Mouse (Mus musculus) olfactory bulb, adult 2 months (tissue): ENCODE results near the gene Ociad2. TPM values are rescaled to one million over a fixed set of nuclear protein-coding genes. Genes with fewer than 3 reads are reported as not detected.
"Not testable (repeated sequence)": the region's sequence is repeated elsewhere in the genome, so short reads cannot be mapped to it uniquely, and the experiment has no call there.

ENCODE experiments used
- H3K27ac ChIP-seq: fragments of 200-500 bp; 2 replicates; pipeline ENCODE4 v1.5.1; 2012; ENCODE audit warnings: low read depth, low read length; ENCODE audit not compliant: insufficient read depth
- H3K4me1 ChIP-seq: fragments of 200-500 bp; 2 replicates; pipeline ENCODE4 v1.6.1; 2012; ENCODE audit warnings: low read length; ENCODE audit not compliant: control insufficient read depth, insufficient read depth
- H3K4me3 ChIP-seq: fragments of 200-500 bp; 2 replicates; pipeline ENCODE4 v1.5.1; 2012; ENCODE audit warnings: mild to moderate bottlenecking, low read depth, low read length, moderate library complexity; ENCODE audit not compliant: insufficient read depth
- CTCF ChIP-seq: fragments of 200-500 bp; IDR thresholded peaks from 2 replicates; pipeline ENCODE4 v1.5.1; 2012; ENCODE audit warnings: low read depth, mild to moderate bottlenecking, low read length, moderate library complexity; ENCODE audit not compliant: insufficient read depth
- POLR2A ChIP-seq: fragments of 200-500 bp; IDR thresholded peaks from 2 replicates; pipeline ENCODE4 v1.6.1; 2012; ENCODE audit warnings: mild to moderate bottlenecking, low read depth, low read length, moderate library complexity; ENCODE audit not compliant: insufficient read depth
- WGBS: fragments of 180-500 bp; shearing (Covaris S2); methylation state at CpG from one replicate; pipeline ENCODE4 v1.1.7; 2018; 5-methylcytosine and 5-hydroxymethylcytosine counted together
- polyA plus RNA-seq: library from polyadenylated mRNA; stranded (reverse); fragments of >200 nt; gene quantifications from 2 replicates; pipeline ENCODE4 v1.2.4, GENCODE M21; 2012; ENCODE audit warnings: low replicate concordance; ENCODE audit not compliant: missing spikeins, insufficient read depth, insufficient read length

Ociad2 gene
- polyA plus RNA-seq, 1 experiment: 451 TPM

DNA sequence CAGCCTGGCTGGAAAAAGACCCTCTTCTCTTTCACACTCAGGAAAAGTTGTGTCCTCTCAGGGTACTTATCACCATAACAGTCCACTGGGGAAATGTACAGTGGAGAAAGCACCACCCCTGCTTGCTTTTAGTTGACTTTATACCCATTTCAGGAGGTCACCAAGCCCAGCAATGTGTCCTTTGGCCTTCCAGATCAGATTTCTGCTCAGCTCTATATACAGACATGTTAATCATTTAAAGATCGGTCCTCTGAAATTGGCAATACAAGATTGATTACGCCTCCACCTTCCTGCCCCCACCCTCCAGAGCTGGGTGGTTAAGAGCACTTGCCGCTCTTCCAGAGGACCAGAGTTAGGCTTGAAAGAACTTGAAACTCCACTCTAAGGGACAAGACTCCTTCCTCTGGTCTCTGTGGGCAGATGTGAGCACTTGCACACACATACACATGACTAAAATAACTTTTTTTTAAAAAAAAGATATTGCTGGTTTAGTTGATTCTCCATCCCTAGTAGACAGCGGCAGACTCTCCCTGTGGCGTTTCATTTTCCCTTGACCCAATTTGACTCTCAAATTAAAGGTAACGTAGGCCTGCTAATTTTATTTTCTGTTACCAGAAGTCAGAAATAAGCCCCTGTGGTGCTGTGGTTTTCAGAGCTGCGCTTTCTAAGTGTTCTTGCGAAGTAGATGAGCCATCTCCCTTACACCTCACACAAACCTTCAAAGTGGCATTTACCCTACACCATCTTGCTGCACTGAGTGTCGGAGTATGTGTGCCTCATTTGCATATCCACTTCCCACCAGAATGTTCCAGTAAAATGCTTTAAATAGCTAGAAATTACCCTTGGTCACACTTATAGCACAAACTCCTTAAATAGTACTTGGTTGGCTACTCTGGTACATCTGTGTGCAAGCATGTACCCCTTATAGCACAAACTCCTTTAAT lies 777 bp downstream of the Ociad2 start:
- no peak overlapping the region for H3K4me3 ChIP-seq
- H3K4me1 ChIP-seq: peaks cover 38% of the 10 kb centered on the region
- TF ChIP-seq CTCF (no peak), POLR2A (no peak)
- WGBS: 63% methylated on average over 9 of the region's 9 CpGs
- H3K27ac ChIP-seq: peak overlapping the region; percentile 90

DNA sequence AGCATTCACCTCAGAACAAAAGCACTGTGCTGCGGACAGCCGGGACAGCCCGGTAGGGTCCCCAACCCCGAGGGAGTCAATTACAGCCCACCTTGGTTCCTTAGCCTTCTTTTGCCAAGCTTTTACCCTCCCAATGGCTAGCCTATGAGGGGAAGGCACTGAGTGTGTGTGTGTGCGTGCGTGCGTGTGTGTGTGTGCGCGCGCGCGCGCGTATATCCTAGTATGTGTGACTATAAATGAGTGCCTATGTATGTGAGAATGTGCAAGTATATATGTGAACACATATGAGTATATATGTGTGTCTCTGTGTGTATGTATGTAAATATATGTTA lies 2.0 kb downstream of the Ociad2 start:
- Histone ChIP-seq H3K4me1 (peaks cover 38% of the 10 kb centered on the region), H3K27ac (peak overlapping the region; percentile 77), H3K4me3 (peak overlapping the region; percentile 63)
- WGBS: 27% methylated on average over 14 of the region's 14 CpGs
- TF ChIP-seq CTCF: no peak
- no peak for TF ChIP-seq POLR2A

GRCm38 (mm10) chr5:73337961-73338831 lies 2.6 kb downstream of the Ociad2 start:
- Histone ChIP-seq H3K4me1 (peaks cover 35% of the 10 kb centered on the region), H3K4me3 (peak overlapping the region; percentile 63), H3K27ac (peak overlapping the region; percentile 77)
- 2% methylated on average over 41 of the region's 41 CpGs for WGBS
- TF ChIP-seq POLR2A (peak; percentile 25; the same call in 1 of the 2 replicates), CTCF (no peak)

GRCm38 (mm10) chr5:73336448-73336847 lies 4.4 kb downstream of the Ociad2 start:
- WGBS: 80% methylated on average over 5 of the region's 5 CpGs
- H3K4me3 ChIP-seq: no peak overlapping the region
- TF ChIP-seq POLR2A (no peak), CTCF (no peak)
- H3K4me1 ChIP-seq: peaks cover 32% of the 10 kb centered on the region
- no peak overlapping the region; the same call in 1 of the 2 replicates for H3K27ac ChIP-seq

GRCm38 (mm10) chr5:73331002-73331401 lies 9.8 kb downstream of the Ociad2 start:
- Histone ChIP-seq H3K4me1 (peaks cover 13% of the 10 kb centered on the region), H3K4me3 (no peak overlapping the region), H3K27ac (no peak overlapping the region)
- TF ChIP-seq CTCF (no peak), POLR2A (no peak)
- 64% methylated on average over 4 of the region's 4 CpGs for WGBS

GRCm38 (mm10) chr5:73324526-73325170 lies 16.2 kb downstream of the Ociad2 start:
- Histone ChIP-seq H3K27ac (no peak overlapping the region), H3K4me1 (no peaks in the 10 kb centered on the region), H3K4me3 (no peak overlapping the region)
- TF ChIP-seq CTCF: no peak
- no peak for TF ChIP-seq POLR2A
- 90% methylated on average over 8 of the region's 8 CpGs for WGBS

DNA sequence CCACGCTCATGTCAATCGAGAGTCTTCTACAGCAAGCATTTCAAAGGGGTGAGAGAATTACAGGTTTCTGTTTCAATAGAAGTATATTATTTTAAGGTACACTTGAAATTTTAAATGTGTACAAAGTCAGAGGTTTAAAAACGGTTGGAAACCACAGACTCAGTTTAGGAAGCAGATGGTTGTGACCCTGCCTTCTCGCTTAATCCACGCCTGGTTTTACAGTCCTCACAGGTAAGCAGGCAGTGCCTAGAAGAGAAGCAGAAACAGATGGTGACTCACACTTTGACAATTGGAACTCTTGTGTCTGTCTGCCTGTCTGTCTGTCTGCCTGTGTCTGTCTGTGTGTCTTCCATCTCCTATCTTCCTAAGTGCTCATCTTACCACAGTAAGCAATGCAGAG lies 17.2 kb downstream of the Ociad2 start:
- Histone ChIP-seq H3K27ac (no peak overlapping the region), H3K4me3 (no peak overlapping the region), H3K4me1 (no peaks in the 10 kb centered on the region)
- no peak for TF ChIP-seq CTCF
- no peak for TF ChIP-seq POLR2A
- WGBS: 81% methylated on average over 5 of the region's 5 CpGs

GRCm38 (mm10) chr5:73322684-73323083 lies 18.1 kb downstream of the Ociad2 start:
- H3K27ac ChIP-seq, H3K4me1 ChIP-seq, H3K4me3 ChIP-seq: not testable (repeated sequence)
- WGBS: 88% methylated on average over 1 of the region's 1 CpGs

- TF ChIP-seq POLR2A: no peak
- TF ChIP-seq CTCF: no peak
- no peak overlapping the region for H3K4me3 ChIP-seq
- H3K4me1 ChIP-seq: peaks cover 2% of the 10 kb centered on the region; the same call in 1 of the 2 replicates
- no peak overlapping the region for H3K27ac ChIP-seq
- 86% methylated on average over 5 of the region's 5 CpGs for WGBS
Measured at GRCm38 (mm10) chr5:73319306-73319705, 21.5 kb downstream of the Ociad2 start.
